Mouse (Mus musculus) testis, postnatal 10 days (tissue): ENCODE results near the gene Phactr1.

Source experiments
- DNase-seq: peaks from one replicate; pipeline ENCODE4 v3.0.0; 2021; ENCODE audit warnings: low spot score

The Phactr1 gene

DNA sequence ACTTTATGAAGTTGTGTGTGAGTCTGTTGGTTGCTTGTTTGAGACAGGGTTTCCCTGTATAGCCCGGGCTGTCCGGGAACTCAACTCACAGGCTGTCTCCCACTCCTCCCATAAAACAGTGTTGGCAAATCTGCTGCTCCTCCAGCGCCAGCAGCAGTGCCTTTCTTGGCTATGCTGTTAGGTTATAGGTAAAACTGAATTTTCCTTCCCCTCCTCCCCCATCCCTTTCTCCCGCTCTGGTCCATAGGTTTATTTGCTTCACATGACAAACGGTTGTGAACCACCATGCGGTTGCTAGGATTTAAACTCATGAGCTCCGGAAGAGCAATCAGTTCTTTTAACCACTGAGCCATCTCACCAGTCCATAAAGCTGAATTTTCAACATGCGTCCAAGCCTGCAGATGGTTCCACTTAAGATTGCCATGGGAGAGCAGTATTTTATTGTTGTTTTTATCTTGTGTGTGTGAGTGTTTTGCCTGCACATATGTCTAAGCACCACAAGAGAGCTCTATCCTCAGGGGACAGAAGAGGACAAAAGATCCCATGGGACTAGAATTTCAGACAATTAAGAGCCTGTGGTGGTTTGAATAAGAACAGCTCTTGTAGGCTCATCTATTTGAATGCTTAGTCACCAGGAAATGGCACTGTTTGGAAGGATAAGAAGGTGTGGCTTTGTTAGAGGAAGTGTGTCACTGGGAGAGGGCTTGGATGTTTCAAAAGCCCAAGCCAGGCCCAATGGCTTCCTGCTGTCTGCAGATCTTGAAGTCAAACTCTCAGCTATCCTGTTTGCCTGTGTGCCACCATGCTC, 503.0 kb downstream of the Phactr1 start:
- DNase-seq, result no peak

DNA sequence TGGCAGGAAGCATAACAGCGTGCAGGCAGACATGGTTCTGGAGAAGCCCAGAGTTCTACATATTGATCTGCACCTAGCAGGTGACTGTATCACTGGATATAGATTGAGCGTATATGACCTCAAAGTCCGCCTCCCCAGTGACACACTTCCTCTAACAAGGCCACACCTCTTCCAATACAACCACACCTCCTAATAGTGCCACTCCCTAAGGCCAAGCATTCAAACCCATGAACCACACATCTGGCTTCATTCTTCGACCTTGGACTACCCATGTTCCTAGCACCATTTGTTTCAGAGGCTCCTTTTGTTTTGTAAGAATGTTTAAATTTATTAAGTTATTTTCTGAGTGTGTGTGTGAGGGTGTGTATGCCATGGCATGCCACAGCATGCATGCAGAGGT, 507.3 kb downstream of the Phactr1 start:
- no peak for DNase-seq
